Mouse (Mus musculus): ENCODE data around the gene Cbfa2t3. TPM values are rescaled to one million over a fixed set of nuclear protein-coding genes. Genes with fewer than 3 reads are reported as not detected.

The Cbfa2t3 gene
- polyA plus RNA-seq, 1 experiment from 2014 or later, result 21.2 TPM

DNA sequence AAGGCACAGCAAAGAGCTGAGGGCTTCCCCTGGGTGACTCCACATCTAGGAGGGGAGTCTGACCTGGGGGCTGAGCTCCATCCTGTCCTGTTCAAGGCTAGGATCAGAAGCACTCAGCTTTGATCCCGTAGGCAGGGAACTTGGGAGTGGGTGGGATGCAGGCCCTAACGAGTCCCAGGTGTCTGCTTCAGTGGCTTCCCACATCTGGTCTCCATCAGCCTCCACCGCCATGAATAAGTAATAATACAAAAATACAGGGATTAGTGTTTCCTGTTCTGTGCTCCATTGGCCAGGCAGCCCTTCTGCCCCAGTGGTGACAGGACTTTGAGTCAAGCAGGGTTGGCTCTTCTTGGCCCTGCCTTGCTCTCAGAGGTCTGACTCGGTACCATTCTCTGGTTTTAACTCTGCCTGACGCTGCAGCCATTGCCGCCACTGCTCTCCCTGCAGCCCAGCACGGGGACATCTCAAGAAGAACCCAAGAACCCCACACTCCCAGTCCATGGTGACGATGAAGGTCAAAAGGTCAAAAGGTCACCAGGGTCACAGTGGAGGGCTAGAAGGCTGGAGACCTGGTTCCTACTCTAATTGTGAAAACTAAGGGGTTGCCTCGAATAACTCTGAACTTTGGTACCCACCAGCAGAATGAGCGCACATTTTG, 40.6 kb downstream of the Cbfa2t3 start:
- no peak overlapping the region for H3K4me3 ChIP-seq
- H3K36me3 ChIP-seq, result no peaks in the 10 kb centered on the region
- 66% methylated on average over 10 of the region's 10 CpGs for WGBS
- no peaks in the 10 kb centered on the region for H3K9me3 ChIP-seq
- H3K27ac ChIP-seq (replicated peaks), result no peak overlapping the region
- H3K4me1 ChIP-seq (replicated peaks), result peaks cover 43% of the 10 kb centered on the region
- H3K9ac ChIP-seq, result no peak overlapping the region
- no peak for ATAC-seq (ENCODE audit: low FRiP score, low read depth)
- H3K27me3 ChIP-seq, result no peaks in the 10 kb centered on the region
- no peak overlapping the region for H3K4me2 ChIP-seq

DNA sequence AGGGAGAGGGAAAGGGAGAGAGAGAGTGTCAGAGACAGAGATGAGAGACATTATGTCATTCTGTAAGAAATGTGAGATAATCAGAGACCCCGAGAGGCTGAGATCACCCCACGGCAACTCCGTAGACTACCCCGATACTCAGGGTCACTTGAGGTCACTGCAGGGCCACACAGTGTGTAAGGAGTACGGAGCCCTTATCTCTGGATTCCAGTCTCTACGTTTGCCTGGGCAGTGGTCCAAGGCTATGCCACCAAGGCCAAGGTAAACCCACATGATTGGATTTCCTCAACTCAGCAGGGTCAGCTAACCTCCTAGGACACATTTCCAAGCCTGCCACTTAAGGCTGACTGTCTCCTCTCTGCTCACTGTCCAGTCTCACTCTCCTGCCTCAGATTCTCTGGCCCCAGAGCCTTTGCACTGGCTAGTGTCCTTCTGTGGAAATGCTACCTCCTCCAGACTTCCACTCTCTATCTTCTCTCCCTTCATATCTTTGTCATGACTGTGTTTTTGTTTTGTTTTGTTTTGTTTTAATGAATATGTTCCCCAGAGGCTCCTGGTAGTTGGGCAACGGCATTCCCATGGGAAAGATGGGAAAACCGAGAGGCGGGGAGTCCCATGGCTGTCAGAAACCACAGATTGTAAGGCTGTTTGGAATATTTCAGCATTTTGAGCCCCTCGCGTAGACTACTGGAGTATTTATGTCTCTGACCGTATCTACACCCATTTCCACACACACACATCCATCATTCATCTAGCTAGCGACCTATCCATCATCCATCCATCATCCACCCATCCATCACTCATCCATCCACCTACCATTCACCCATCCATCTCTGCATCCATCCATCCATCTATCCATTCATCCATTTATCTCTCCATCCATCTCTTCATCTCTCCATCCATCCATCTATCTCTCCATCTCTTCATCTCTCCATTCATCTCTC, 42.6 kb downstream of the Cbfa2t3 start:
- Histone ChIP-seq H3K9ac (no peak overlapping the region), H3K4me3 (no peak overlapping the region), H3K27me3 (no peaks in the 10 kb centered on the region), H3K36me3 (no peaks in the 10 kb centered on the region), H3K9me3 (no peaks in the 10 kb centered on the region), H3K4me1 (replicated peaks) (peaks cover 39% of the 10 kb centered on the region), H3K27ac (replicated peaks) (no peak overlapping the region), H3K4me2 (no peak overlapping the region)
- ATAC-seq (ENCODE audit: low FRiP score, low read depth), result no peak
- 82% methylated on average over 13 of the region's 13 CpGs for WGBS

DNA sequence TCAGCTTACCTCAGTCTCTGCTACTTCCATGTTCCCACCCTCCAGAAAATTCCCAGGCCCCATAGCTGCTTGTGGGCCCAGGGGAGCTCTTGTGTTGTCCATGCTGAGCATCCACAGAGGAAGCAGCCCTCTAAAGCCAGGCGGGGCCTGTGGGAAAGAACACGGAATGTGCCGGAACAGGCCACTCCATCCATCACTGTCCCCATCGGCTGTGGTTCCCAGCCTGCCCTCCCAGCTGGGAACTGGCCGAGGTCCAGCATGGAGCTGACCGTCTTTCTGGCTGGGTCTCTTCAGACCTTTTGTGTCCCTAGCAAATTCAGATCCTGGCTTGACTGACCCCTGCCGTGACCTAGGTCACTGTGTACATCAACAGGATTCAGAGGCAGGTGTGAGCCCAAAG, 44.1 kb downstream of the Cbfa2t3 start:
- 40% methylated on average over 7 of the region's 7 CpGs for WGBS
- no peak for ATAC-seq (ENCODE audit: low FRiP score, low read depth)

GRCm38 (mm10) chr8:122652643-122653042, 46.3 kb downstream of the Cbfa2t3 start:
- Histone ChIP-seq H3K4me1 (replicated peaks) (peaks cover 35% of the 10 kb centered on the region), H3K27me3 (no peaks in the 10 kb centered on the region), H3K4me2 (no peak overlapping the region), H3K9ac (no peak overlapping the region), H3K9me3 (no peaks in the 10 kb centered on the region), H3K4me3 (no peak overlapping the region), H3K27ac (replicated peaks) (no peak overlapping the region), H3K36me3 (peaks cover 10% of the 10 kb centered on the region)
- 74% methylated on average over 6 of the region's 6 CpGs for WGBS
- no peak for ATAC-seq (ENCODE audit: low FRiP score, low read depth)

More for the DNA sequence above, 44.1 kb downstream of the Cbfa2t3 start:
- Histone ChIP-seq H3K9ac (no peak overlapping the region), H3K9me3 (no peaks in the 10 kb centered on the region), H3K4me1 (replicated peaks) (peaks cover 39% of the 10 kb centered on the region), H3K4me2 (no peak overlapping the region), H3K36me3 (no peaks in the 10 kb centered on the region), H3K27ac (replicated peaks) (no peak overlapping the region), H3K27me3 (no peaks in the 10 kb centered on the region), H3K4me3 (no peak overlapping the region)

- 54% methylated on average over 16 of the region's 16 CpGs for WGBS
- no peak overlapping the region; the same call in 1 of the 2 replicates for H3K9ac ChIP-seq
- peak; percentile 51; the same call in 1 of the 2 replicates for ATAC-seq (ENCODE audit: low FRiP score, low read depth)
Observed at GRCm38 (mm10) chr8:122651326-122651921, 47.5 kb downstream of the Cbfa2t3 start.

DNA sequence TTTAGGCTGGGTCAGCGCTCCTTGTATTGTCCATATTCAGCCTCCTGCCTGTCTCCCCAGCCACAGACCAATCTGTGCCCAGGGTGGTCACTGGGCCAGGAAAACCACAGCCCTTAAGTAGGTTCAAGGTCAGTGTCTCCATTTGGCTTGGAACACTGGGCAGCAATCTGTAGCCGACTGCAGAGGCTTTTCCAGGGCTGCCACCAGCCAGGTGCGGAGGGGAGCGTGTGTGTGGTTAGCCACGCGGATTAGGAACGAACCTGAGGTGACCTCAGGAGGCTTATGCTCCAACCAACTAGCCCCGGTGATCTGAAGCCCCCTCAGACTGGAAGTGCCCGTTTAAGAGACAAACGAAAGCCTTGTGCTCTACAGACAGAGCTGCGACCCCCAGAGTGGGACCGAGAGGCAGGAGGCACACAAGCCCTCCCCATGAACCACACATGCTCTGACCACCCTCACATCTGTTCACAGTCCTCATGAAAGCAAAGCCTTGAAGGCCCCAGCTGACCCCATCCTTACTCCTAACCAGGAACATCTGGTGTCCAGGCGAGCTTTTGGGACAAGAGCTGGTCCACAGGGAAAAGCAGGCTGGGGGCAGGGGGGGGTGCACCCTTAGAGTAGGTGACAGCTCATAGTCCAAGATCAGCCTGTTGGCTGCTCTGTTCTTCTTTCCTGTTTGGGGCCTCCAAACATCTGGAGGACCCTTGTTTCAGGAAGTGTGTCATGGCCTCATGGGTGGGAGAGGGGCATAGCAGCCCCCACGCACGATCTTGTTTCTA, 50.5 kb downstream of the Cbfa2t3 start:
- Histone ChIP-seq H3K9me3 (no peaks in the 10 kb centered on the region), H3K9ac (no peak overlapping the region), H3K36me3 (peaks cover 16% of the 10 kb centered on the region), H3K4me2 (no peak overlapping the region), H3K4me3 (no peak overlapping the region), H3K27me3 (no peaks in the 10 kb centered on the region), H3K4me1 (replicated peaks) (peaks cover 16% of the 10 kb centered on the region), H3K27ac (replicated peaks) (no peak overlapping the region)
- 83% methylated on average over 15 of the region's 15 CpGs for WGBS
- ATAC-seq (ENCODE audit: low FRiP score, low read depth), result no peak

More at GRCm38 (mm10) chr8:122651326-122651921, 47.5 kb downstream of the Cbfa2t3 start:
- Histone ChIP-seq H3K9me3 (no peaks in the 10 kb centered on the region), H3K4me2 (no peak overlapping the region), H3K36me3 (peaks cover 16% of the 10 kb centered on the region), H3K27ac (replicated peaks) (no peak overlapping the region), H3K4me3 (no peak overlapping the region), H3K27me3 (no peaks in the 10 kb centered on the region), H3K4me1 (replicated peaks) (peaks cover 35% of the 10 kb centered on the region)

- Histone ChIP-seq H3K36me3 (peaks cover 19% of the 10 kb centered on the region), H3K4me2 (no peak overlapping the region), H3K27me3 (no peaks in the 10 kb centered on the region), H3K4me3 (no peak overlapping the region), H3K4me1 (replicated peaks) (peaks cover 8% of the 10 kb centered on the region), H3K27ac (replicated peaks) (no peak overlapping the region), H3K9me3 (no peaks in the 10 kb centered on the region), H3K9ac (no peak overlapping the region)
- 87% methylated on average over 16 of the region's 16 CpGs for WGBS
- no peak for ATAC-seq (ENCODE audit: low FRiP score, low read depth)
Observed at GRCm38 (mm10) chr8:122646337-122646736, 52.6 kb downstream of the Cbfa2t3 start.

DNA sequence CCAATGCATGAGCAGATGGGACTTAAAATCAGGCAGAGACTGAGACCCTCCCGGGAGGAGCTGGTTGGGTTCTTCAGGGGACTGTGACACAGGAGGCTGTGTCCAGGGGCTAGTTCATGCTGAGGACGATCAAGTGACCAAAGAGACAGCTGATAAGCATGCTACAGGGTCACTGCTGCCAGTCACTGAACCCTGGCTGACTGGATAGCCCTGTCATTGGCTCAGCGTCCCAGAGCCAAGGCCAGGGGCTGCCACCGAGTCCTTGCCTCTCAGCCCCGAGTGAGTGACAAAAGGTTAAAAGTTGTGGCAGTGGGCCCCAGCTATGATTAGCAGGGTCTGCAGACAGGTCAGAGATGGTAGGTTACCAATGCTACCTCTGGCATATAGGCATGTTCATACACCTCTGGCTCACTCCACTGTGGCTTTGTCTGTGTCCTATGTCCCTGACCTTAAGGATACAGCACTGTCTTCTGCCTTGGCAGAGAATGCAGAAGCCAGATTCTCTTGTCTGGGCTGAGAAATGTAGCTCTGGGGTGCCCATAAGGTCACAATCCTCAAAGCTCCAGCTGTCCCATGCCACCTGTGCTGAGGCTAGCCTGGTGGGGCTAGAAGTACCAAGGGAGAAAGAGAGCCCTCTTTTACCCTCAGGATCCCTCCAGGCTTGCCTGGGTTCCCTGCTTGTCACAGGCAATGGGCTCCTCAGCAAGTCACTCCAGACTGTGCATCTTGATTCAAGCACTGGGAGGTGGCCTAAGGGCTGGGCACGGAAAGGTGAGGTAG, 54.5 kb downstream of the Cbfa2t3 start:
- Histone ChIP-seq H3K4me1 (replicated peaks) (peaks cover 9% of the 10 kb centered on the region), H3K27ac (replicated peaks) (no peak overlapping the region), H3K4me2 (no peak overlapping the region), H3K4me3 (no peak overlapping the region), H3K27me3 (no peaks in the 10 kb centered on the region), H3K9ac (no peak overlapping the region), H3K9me3 (no peaks in the 10 kb centered on the region), H3K36me3 (peaks cover 19% of the 10 kb centered on the region)
- 78% methylated on average over 6 of the region's 6 CpGs for WGBS
- no peak for ATAC-seq (ENCODE audit: low FRiP score, low read depth)

GRCm38 (mm10) chr8:122642071-122642470, 56.8 kb downstream of the Cbfa2t3 start:
- Histone ChIP-seq H3K4me2 (no peak overlapping the region), H3K4me3 (no peak overlapping the region), H3K27ac (replicated peaks) (no peak overlapping the region), H3K36me3 (peaks cover 10% of the 10 kb centered on the region; the same call in 1 of the 2 replicates), H3K9me3 (no peaks in the 10 kb centered on the region), H3K27me3 (no peaks in the 10 kb centered on the region), H3K4me1 (replicated peaks) (peaks cover 22% of the 10 kb centered on the region), H3K9ac (no peak overlapping the region)
- ATAC-seq (ENCODE audit: low FRiP score, low read depth), result no peak
- WGBS, result 69% methylated on average over 9 of the region's 9 CpGs

- peaks cover 22% of the 10 kb centered on the region for H3K4me1 ChIP-seq (replicated peaks)
- H3K4me3 ChIP-seq, result no peak overlapping the region
- no peak for ATAC-seq (ENCODE audit: low FRiP score, low read depth)
- no peak overlapping the region for H3K27ac ChIP-seq (replicated peaks)
- peaks cover 8% of the 10 kb centered on the region; the same call in 1 of the 2 replicates for H3K36me3 ChIP-seq
- WGBS, result 83% methylated on average over 15 of the region's 15 CpGs
- H3K9ac ChIP-seq, result no peak overlapping the region
- no peaks in the 10 kb centered on the region for H3K9me3 ChIP-seq
- no peaks in the 10 kb centered on the region for H3K27me3 ChIP-seq
- no peak overlapping the region for H3K4me2 ChIP-seq
Observed at GRCm38 (mm10) chr8:122641406-122641805, 57.5 kb downstream of the Cbfa2t3 start.

DNA sequence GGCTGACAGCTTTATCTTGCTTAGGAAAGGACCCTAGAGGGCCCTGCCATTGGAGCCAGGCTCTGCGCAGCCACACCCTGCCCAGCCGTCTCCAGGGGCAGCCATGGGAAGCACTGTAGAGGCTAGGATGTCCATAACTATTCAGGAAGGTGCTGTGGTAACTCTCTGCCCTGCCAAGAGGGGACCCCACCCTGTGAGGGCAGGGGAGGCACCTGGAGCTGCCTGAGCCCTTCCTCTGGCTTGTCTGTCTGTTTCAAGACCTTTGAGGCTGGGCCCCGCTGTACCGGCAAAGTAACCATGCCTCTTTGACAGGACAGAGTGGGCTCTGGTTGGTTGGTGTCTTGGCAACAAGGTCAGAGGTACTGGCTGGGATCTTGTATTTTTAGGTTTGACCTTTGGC, 58.1 kb downstream of the Cbfa2t3 start:
- ATAC-seq (ENCODE audit: low FRiP score, low read depth), result no peak
- peaks cover 22% of the 10 kb centered on the region for H3K4me1 ChIP-seq (replicated peaks)
- no peaks in the 10 kb centered on the region for H3K9me3 ChIP-seq
- H3K9ac ChIP-seq, result no peak overlapping the region
- no peak overlapping the region for H3K4me3 ChIP-seq
- H3K36me3 ChIP-seq, result peaks cover 9% of the 10 kb centered on the region
- 88% methylated on average over 4 of the region's 4 CpGs for WGBS
- H3K27me3 ChIP-seq, result no peaks in the 10 kb centered on the region
- H3K4me2 ChIP-seq, result no peak overlapping the region
- H3K27ac ChIP-seq (replicated peaks), result 0 out of 2 replicates have a peak overlapping the region, but pooled peaks have one; percentile 5
